Mouse (Mus musculus): Measurements from ENCODE around the gene Ldhc.
"Not testable (repeated sequence)": the region's sequence is repeated elsewhere in the genome, so short reads cannot be mapped to it uniquely, and the experiment has no call there.

Ldhc gene

DNA sequence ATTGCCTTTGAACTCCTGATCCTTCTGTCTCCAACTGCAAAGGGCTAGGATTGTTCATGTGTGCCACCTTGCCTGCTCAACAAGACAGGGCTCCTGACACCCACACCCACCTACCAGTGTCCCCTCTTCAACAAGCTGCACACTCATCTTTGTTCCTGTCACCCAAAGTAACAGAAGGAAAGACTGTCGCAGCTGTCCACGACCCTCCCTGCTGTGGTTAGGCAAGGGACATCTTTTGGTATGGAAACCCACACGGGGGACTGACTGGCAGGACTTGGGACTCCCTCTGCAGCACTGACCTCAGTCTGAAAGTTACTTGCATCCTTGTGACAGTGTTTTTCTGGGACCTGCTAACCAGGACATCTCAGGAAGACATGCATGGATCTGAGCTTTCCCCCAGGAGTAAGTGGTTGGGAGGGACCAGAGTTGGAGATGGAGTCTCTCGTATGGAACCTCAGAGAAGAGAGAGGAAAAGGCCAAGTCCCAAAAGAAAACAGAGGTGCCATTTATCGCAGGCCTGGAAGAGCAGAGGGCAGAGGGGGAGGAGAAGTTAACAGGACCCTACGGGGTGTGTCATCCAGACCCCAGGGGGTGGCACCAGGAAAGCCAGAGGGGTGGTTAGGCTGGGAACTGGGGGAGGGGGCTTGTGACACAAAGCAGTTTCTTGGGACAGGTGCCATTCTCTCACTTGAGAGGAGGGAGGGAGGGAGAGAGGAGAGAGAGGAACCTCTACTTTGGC, 20.0 kb upstream of the Ldhc start, which contains the start of gene Ldha:
TSS of gene Ldha (plus strand) at position 689 of the 739 bp plus-strand sequence.
- no peak for DNase-seq (ENCODE audit: inconsistent age in 2 of 2, low spot score in 1 of 2)

DNA sequence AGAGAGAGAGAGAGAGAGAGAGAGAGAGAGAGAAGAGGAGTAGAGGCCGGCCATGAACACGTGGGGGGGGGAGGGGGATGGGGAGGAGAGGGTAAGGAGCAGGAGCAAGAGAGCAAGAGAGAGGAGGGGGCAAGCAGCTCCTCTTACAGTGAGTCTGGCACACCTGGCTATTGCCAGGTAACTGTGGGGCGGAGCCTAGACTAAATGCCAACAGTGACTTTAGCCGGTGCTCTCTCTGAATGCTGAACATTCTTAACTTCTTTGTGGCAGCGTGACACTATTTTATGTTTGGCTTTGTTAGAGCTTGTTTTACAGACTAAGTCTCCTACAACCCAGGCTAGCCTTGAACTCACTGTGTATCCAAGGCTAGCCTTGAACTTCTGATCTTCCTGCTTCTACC, 18.7 kb upstream of the Ldhc start:
- DNase-seq (ENCODE audit: inconsistent age in 2 of 2, low spot score in 1 of 2) = no peak

DNA sequence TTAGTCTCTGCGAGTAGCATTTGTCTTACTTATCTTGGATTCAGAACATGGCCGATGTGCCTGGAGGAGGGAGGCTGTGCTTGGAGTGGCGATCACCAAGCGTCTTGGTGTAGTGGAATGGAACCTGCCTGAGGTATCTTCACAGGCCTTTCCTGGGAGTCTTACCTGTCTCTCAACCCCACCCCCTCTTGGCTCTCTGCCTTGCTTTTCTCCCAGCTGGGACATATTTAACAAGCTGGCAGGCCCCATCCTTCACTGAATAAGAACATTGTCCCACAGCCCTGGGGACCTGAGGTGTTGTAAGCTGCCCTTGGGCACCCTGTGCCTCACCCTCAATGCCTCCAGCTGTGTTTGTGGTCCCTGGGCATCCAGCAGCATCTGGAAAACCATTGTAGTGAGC, 17.4 kb upstream of the Ldhc start:
- no peak for DNase-seq (ENCODE audit: inconsistent age in 2 of 2, low spot score in 1 of 2)

DNA sequence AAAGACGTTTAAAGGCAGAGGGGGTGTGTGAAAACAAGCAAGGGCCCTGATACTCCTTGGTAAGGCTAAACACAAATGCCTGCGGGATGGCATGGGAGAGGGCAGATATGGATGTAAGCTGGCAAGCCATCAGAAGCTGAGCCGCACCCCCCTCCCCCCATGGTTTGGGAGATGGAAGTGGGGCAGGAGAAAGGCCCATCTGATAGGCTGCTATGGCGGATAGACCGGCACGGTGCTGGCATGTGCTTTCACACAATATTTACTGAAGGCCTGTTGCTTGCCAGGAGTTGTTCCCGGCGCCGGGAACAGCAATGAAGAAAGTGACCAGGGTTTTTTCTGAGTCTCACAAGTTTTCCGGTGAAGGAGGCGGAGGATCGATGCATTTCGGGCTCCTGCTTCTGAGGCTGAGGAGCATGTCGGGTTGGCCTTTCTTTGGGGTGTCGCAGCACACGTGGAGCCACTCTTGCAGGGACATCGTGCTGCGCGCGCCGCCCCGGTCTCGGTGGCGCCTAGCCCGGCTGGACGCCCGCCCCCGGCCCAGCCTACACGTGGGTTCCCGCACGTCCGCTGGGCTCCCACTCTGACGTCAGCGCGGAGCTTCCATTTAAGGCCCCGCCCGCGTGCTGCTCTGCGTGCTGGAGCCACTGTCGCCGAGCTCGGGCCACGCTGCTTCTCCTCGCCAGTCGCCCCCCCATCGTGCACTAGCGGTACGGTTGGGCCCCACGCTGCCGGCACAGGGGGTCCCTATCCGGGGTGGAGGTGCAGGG, 15.6 kb upstream of the Ldhc start:
- peak; percentile 93 to 96 for DNase-seq (ENCODE audit: inconsistent age in 2 of 2, low spot score in 1 of 2)

DNA sequence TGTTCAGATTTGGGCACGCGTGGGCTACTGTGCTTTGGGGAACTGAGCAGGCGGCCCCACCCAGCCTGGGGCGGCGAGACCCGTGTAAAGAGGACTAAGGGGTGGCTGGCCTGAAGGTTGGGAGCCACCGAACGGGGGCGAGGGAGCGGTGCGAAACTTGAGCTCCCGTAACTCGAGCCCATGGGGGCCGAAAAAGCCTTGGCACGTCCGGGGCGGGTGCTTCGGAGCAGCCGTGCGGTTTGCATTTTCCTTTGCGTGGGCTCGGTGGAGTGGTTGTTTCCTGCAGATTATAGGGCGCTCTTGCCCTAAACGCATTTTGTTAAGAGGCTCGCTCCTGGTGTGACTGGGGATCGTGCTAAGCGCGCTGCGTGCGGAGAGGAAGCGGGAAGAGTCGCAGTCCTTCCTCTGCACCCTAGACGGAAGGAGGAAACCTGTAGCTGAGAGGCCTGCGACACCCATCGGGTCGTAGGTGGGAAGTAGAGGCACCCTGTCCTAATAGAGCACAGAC, 15.0 kb upstream of the Ldhc start:
- peak; percentile 48 to 81 for DNase-seq (ENCODE audit: inconsistent age in 2 of 2, low spot score in 1 of 2)

DNA sequence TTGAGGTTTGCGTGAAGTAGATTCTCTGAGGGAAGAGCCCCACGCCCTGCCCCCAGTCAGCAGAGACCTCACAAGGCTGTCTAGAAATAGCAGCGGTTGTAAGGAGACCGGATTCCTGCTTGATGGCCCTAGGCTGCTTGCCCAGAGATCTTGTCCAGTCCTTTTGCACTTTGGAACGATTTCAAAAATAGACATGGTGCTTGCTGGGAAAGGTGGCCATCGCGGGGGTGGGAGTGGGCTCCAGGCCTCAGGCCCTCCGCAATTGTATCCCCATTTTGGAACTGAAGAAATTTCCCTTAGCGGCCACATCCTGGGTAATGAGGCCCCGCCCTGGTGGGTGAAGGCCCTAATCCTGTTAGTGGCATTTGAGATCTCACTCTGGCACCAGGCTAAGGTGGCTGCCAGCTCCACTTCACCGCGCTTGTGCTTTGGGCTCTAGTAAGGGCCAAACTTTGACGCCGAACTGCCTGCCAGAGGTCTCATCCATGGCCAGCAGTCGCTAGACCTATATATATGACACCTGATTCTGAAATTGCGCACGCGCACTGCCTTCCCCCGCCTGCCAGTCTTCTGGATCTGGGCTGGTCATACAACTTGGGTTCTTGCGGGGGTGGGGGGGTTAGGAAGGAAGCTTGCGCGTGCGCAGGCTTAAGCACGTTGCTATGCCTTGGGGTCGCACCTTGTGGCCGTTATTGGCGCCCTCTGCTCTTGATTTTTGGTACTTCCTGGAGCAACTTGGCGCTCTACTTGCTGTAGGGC, 14.3 kb upstream of the Ldhc start:
- peak; percentile 63 to 83 for DNase-seq (ENCODE audit: inconsistent age in 2 of 2, low spot score in 1 of 2)

DNA sequence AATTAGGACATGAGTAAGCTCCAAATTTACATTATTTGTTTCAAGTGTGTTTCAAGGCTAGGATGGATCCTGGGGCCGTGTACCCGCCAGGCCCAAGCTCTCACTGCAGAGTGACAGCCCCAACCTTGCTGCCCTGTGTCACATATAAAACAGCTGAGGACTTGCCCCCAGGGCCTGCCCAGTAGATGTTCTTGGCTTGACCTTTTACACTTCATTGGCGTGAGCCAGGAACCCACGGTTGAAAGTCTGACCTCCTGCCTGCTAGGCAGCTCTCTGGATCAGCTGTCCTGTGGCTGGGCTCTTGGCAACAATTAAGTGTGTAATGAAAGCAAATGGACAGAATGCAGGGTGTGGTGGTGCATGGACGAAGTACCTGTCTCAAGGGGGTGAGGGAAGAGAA, 11.7 kb upstream of the Ldhc start:
- peak in 1 of 2 experiments; percentile 54 for DNase-seq (ENCODE audit: inconsistent age in 2 of 2, low spot score in 1 of 2)

DNA sequence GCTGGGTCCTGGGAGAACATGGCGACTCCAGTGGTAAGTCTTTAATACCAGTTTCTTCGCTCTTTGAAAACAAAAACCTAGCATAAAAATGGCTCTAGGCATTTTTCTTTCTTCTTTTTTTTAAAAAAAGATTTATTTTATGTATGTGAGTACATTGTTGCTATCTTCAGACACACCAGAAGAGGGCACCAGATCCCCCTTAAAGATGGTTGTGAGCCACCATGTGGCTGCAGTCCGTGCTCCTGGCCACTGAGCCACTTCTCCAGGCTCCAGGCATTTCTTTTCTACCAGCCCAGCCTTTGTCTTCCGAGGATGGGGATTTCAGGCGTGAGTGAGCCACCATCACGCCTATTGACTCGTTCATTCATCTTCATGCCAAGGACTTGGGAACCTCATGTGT, 10.0 kb upstream of the Ldhc start:
- no peak for DNase-seq (ENCODE audit: inconsistent age in 2 of 2, low spot score in 1 of 2)

DNA sequence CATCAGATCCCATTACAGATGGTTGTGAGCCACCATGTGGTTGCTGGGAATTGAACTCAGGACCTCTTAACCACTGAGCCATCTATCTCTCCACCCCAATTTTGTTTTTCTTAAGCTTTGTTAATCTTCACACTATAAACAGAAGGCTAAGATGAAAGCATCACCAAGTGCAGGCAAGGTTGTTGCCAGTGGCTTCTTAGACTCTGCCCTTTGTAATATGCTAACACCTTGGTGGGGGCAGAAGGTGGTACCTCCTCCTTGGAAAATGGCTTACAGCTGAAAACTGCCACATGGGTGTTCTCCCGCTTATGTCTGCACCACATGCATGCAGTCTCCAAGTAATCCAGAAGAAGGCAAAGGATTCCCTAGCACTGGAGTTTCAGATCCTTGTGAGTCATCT, 8.3 kb upstream of the Ldhc start:
- DNase-seq (ENCODE audit: inconsistent age in 2 of 2, low spot score in 1 of 2) = no peak

DNA sequence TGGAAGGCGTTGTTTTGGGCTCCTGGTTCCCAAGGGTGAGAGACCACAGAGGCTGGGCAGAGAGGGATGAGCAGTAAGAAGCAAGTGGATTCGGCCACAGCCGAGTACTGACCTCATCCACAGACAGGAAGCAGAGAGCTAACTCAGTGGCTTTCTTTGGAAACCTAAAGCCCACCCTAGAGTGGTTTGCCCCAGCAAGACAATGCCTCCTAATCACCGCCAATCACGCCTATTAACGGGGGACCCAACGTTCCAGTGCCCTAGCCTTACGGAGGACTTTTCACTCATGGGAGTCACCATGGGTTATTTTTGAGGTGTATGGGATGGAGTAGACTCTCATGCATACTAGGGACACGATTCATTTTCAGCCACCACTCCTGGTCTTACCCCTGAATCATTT, 7.6 kb upstream of the Ldhc start:
- DNase-seq (ENCODE audit: inconsistent age in 2 of 2, low spot score in 1 of 2) = no peak

DNA sequence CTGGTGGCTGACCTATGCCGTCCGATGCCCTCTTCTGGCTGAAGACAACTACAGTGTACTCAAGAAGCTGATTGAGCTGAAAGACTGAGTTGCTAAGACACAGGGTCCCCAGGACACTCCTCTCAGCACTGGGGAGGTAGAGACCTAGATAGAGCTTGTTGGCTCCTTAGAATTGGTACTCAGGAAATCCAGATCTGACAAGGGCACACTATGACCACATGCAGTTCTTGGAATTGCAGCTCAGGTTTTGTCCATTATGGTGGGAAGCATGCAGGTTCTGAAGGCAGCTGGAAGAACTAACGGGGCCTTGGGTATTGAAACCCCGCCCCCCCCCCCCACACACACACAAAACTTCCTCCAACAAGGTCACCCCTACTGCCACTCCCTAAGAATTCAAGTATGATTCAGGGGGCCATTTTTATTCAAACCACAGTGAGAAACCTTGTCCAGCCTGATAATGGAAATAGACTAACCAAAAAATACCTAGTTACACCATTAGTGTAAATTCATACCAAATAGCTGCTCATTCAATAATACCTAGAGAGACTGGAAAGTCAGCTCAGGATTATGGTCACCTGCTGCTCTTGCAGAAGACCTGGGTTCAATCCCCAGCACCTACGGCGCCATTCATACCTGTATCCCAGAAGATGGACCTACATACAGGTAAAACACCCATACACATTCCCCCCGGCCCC, 5.0 kb upstream of the Ldhc start:
- DNase-seq (ENCODE audit: inconsistent age in 2 of 2, low spot score in 1 of 2) = no peak

DNA sequence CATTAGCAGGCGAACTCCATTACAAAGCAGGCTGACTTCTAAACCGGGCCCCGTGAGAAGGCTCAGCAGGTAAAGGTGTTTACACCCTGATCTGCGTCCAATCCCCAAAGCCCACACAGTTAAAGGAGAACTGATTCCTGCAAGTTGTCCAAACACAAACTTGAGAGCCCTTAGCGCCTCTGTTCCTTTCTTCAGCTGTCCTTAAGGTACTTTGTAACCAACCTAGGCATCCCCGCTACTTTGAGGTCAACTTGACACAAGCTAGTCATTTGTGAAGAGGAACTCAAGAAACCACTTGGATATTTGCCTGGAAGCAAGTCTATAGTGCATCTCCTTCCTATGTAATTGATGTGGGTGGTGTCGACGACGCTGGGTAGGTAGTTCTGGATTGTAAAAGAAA, 3.6 kb upstream of the Ldhc start:
- no peak for DNase-seq (ENCODE audit: inconsistent age in 2 of 2, low spot score in 1 of 2)

DNA sequence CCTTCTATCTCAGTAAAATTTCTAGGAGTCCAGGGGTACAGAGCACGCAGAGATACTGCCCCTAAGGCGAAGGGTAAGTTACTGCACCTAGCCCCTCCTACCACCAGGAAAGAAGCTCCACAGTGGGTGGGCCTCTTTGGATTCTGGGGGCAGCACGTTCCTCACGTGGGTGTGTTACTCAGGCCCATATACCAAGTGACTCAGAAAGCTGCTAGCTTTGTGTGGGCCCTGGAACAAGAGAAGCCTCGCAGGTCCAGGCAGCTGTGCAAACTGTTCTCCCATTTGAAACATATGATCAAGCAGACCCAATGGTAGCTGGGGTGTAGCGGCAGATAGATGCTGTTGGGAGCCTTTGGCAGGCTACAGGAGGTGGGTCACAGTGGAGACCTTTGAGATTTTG, 2.0 kb upstream of the Ldhc start:
- no peak for DNase-seq (ENCODE audit: inconsistent age in 2 of 2, low spot score in 1 of 2)

DNA sequence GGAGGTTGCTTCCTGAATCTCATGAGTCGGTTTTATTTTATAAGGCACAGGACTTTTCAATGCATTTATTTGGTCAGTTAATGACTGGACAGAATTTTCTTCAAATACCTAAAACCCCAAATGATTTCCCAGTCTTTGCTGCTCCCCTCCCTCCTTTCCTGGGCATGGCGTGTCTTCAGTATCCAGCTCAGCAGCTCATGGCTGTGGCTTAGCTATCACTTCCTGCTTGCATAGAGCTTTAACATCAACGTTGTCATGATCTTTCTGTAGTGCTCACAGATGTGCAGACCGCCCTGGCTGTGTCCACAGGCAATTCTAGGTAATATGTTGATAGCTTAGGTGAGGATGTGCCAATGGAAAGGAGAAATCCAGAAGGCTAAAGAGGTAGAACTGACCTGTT, 11.0 kb downstream of the Ldhc start:
- no peak for DNase-seq (ENCODE audit: inconsistent age in 2 of 2, low spot score in 1 of 2)

DNA sequence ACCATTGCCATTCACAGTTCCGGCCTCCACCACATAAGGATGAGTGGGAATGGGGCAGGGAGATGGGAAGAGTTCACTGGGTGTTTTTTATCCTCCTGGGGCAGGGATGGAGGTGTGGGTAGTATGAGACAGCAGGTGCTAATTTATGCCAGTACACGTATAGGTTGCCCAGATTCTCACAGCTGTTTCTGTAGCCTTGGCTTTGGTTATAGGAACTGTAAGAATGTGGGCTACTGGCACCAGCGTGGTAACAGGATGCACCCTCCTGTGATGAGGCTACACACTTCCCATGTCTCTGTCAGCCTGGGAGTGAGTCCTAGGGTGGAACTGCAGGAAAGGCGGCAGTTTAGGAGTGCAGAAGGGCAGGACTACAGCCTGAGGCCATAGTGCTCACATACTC, 15.8 kb downstream of the Ldhc start:
- no peak for DNase-seq (ENCODE audit: inconsistent age in 2 of 2, low spot score in 1 of 2)

DNA sequence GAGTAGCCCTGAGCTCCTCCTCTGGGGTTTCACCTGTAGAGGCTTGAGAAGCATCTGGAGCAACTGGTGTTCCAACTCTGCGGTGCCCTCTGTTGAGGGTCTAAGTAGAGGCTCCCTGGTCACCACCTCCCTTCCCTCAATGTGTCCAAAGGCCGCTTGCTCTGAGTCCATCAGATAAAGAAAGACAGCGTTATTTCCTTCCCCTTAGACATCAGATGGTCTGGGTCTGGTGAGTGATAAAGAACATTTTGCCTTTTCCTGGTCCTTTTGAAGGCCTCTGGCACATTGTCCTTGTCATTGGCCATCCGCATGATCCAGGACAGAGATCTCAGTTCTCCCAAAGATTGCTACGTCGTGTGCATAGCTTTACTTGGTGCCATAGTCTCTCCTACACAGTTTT, 16.3 kb downstream of the Ldhc start:
- no peak for DNase-seq (ENCODE audit: inconsistent age in 2 of 2, low spot score in 1 of 2)

DNA sequence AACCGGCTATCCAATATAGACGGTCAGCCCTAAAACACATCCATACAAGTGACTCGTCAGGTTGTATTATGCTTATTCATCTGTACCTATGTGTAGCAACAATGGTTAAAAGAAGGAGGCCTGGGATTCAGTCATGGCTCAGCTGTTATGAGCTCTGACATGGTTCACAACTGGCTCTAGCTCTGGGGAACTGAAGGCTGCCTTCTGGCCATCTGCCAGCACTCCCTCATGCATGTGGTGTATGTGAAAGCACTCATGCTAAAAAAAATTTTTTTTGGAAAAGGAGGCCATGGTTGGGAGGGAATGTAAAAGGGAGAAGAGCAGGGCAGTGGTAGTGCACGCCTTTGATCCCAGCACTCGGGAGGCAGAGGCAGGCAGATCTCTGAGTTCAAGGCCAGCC, 18.8 kb downstream of the Ldhc start:
- no peak for DNase-seq (ENCODE audit: inconsistent age in 2 of 2, low spot score in 1 of 2)

DNA sequence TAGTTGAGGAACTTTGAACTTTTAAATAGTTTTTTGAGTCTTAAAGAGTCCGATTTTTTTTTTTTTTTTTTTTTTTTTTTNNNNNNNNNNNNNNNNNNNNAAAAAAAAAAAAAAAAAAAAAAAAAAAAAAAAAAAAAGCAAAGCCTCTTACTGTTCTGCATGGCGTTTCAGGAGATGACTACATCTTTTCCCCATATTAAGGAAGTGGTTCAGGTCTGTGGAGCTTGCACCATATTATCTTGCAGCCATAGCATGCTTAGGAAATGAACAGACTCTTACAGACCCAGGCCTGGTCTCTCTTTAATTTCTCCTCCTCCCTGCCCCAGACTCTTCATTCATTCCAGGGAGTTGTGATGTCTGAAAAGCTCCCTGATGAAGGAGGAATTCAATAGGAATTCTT, 20.0 kb downstream of the Ldhc start:
- no peak for DNase-seq (ENCODE audit: inconsistent age in 2 of 2, low spot score in 1 of 2)

DNA sequence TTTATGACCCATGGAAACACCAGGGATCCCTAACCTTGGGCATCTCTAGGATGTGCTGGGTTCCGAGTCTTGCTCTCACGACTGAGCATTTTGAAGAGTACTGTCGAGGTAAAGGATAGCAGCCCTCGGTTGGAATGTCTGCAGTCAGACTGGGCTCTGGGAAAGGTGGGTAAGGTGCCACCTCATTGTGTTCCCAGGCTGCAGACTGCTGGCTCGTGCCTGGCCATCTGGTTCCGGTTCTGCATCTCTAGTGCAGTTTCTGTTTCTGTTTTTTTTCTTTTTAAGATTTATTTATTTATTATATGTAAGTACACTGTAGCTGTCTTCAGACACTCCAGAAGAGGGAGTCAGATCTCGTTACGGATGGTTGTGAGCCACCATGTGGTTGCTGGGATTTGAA, 20.9 kb downstream of the Ldhc start:
- not testable (repeated sequence) for DNase-seq (ENCODE audit: inconsistent age in 2 of 2, low spot score in 1 of 2)

DNA sequence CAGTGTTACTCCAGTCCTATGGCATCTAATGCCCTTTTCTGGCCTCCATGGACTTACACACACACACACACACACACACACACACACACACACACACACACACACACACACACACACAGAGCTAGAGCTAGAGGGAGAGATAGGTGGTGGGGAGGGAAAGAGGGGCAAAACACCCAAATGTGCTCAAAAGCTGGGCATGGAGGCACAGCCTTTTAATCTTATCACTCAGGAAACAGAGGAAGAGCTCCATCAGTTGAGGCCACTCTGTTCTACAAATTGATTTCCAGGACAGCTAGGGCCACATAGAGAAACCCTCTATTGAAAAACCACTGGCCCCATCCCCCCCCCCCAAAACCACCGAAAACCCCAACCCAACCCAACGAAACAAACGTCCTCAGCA, 22.3 kb downstream of the Ldhc start:
- DNase-seq (ENCODE audit: inconsistent age in 2 of 2, low spot score in 1 of 2) = no peak

DNA sequence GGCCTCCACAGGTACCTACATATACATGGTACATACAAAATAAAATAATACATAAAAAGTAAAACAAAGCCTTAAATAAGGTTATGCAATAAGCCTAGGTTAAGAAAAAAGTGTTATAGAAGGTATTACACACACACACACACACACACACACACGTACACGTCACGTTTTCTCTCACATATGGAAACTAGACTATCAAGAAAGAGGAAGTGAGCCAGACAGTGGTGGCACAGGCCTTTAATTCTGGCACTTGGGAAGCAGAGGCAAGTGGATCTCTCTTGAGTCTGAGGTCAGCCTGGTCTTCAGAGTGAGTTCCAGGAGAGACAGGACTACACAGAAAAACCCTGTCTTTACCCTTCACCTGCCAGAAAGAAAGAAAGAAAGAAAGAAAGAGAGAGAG, 34.5 kb downstream of the Ldhc start:
- no peak for DNase-seq (ENCODE audit: inconsistent age in 2 of 2, low spot score in 1 of 2)
